ENCODE assay signal across 20 mouse cellular contexts in genomic region chr14:27798184-27798934, GRCm38 (mm10).
A peak's percentile ranks its signal among the peaks of the same experiment; 100 is the strongest.
DNase-seq lines count a peak whose midpoint lies in the region; ATAC-seq and TF ChIP-seq lines count a peak whose summit lies in the region.
"Had no signal": no experiment of that assay in that cellular context is flagged by ENCODE, and none has a peak within 500 bp of the region (broad histone marks: within the 10 kb centered on the region; RNA-seq: fewer than 3 reads in every experiment).

No protein-coding gene starts in this region.

- H3K36me3 ChIP-seq in hindbrain, embryonic 15.5 days = no peaks in the 10 kb centered on the region
- no peaks in the 10 kb centered on the region for H3K36me3 ChIP-seq in hindbrain, embryonic 13.5 days
- H3K36me3 ChIP-seq in heart, embryonic 12.5 days = no peaks in the 10 kb centered on the region
- H3K36me3 ChIP-seq: midbrain, embryonic 12.5 days had no signal

- peak; percentile 32 to 43 for DNase-seq in cerebellum, postnatal 14 days
- peak; percentile 42 for DNase-seq in ZHBTc4 (ENCODE audit: low read depth, low spot score)
- DNase-seq in lung, postnatal 10 days = no peak
- DNase-seq: cerebellum, adult 2 months; embryo, embryonic 11 days; gastrocnemius, adult 2 months; kidney, adult 2 months; kidney, postnatal 36 days; liver; lung, adult 18-20 months; thymus, postnatal 14 days had no signal

- TF ChIP-seq CTCF in olfactory bulb, adult 2 months (IDR thresholded peaks at IDR 0.05; ENCODE audit: insufficient read depth, low read depth, low read length) = no peak

- no peak overlapping the region for H3K4me2 ChIP-seq in hindbrain, embryonic 15.5 days
- no peak overlapping the region for H3K4me2 ChIP-seq in hindbrain, embryonic 13.5 days
- H3K4me2 ChIP-seq in heart, embryonic 12.5 days = no peak overlapping the region
- H3K4me2 ChIP-seq: midbrain, embryonic 12.5 days had no signal

- H3K4me3 ChIP-seq in hindbrain, embryonic 15.5 days = no peak overlapping the region
- no peak overlapping the region for H3K4me3 ChIP-seq in hindbrain, embryonic 13.5 days
- H3K4me3 ChIP-seq in olfactory bulb, adult 2 months (ENCODE audit: insufficient read depth, low read depth, low read length) = no peak overlapping the region
- no peak overlapping the region for H3K4me3 ChIP-seq in heart, embryonic 12.5 days
- H3K4me3 ChIP-seq: gastrocnemius, adult 2 months; midbrain, embryonic 12.5 days had no signal

- H3K27ac ChIP-seq in hindbrain, embryonic 15.5 days (replicated peaks) = peak overlapping the region; percentile 25; the same call in 1 of the 2 replicates
- no peak overlapping the region for H3K27ac ChIP-seq in hindbrain, embryonic 13.5 days
- 0 out of 2 replicates have a peak overlapping the region, but pooled peaks have one; percentile 24 for H3K27ac ChIP-seq in olfactory bulb, adult 2 months (ENCODE audit: insufficient read depth, low read depth, low read length)
- H3K27ac ChIP-seq in heart, embryonic 12.5 days (ENCODE audit: poor library complexity, severe bottlenecking) = no peak overlapping the region
- H3K27ac ChIP-seq: gastrocnemius, adult 2 months; hindbrain, postnatal 0 days; macrophage; midbrain, embryonic 12.5 days had no signal

- H3K27me3 ChIP-seq in hindbrain, embryonic 15.5 days = no peaks in the 10 kb centered on the region
- H3K27me3 ChIP-seq in hindbrain, embryonic 13.5 days = no peaks in the 10 kb centered on the region
- H3K27me3 ChIP-seq in heart, embryonic 12.5 days (replicated peaks) = no peaks in the 10 kb centered on the region
- H3K27me3 ChIP-seq: midbrain, embryonic 12.5 days; Patski had no signal

- 53% methylated on average over 11 of the region's 11 CpGs for WGBS in hindbrain, embryonic 15.5 days
- 67% methylated on average over 11 of the region's 11 CpGs for WGBS in hindbrain, embryonic 13.5 days
- 42% methylated on average over 11 of the region's 11 CpGs for whole genome bisulfite sequencing in olfactory bulb, adult 2 months
- WGBS in heart, embryonic 12.5 days = 78% methylated on average over 11 of the region's 11 CpGs

- ATAC-seq in cerebellum, adult (ENCODE audit: insufficient number of reproducible peaks, low FRiP score, low TSS enrichment) = no peak
- ATAC-seq in hindbrain, embryonic 15.5 days (ENCODE audit: low FRiP score, low read depth) = no peak
- ATAC-seq in hindbrain, embryonic 13.5 days (ENCODE audit: low FRiP score) = no peak
- ATAC-seq in heart, embryonic 12.5 days (ENCODE audit: insufficient number of reproducible peaks, low FRiP score) = no peak
- ATAC-seq: hindbrain, postnatal 0 days; Patski had no signal

- no peaks in the 10 kb centered on the region for H3K9me3 ChIP-seq in hindbrain, embryonic 15.5 days
- H3K9me3 ChIP-seq in hindbrain, embryonic 13.5 days = no peaks in the 10 kb centered on the region
- no peaks in the 10 kb centered on the region for H3K9me3 ChIP-seq in heart, embryonic 12.5 days (replicated peaks)
- H3K9me3 ChIP-seq: midbrain, embryonic 12.5 days had no signal

- peaks cover 5% of the 10 kb centered on the region; the same call in 1 of the 2 replicates for H3K4me1 ChIP-seq in hindbrain, embryonic 15.5 days (replicated peaks)
- H3K4me1 ChIP-seq in hindbrain, embryonic 13.5 days (replicated peaks) = 0 out of 2 replicates have a peak, but pooled peaks cover 9% of the 10 kb centered on the region
- peaks cover 3% of the 10 kb centered on the region for H3K4me1 ChIP-seq in olfactory bulb, adult 2 months (ENCODE audit: control insufficient read depth, insufficient read depth, low read length)
- H3K4me1 ChIP-seq in heart, embryonic 12.5 days (replicated peaks) = peaks cover 15% of the 10 kb centered on the region; the same call in 1 of the 2 replicates

- no peak overlapping the region for H3K9ac ChIP-seq in hindbrain, embryonic 15.5 days
- no peak overlapping the region for H3K9ac ChIP-seq in hindbrain, embryonic 13.5 days
- no peak overlapping the region for H3K9ac ChIP-seq in heart, embryonic 12.5 days
- H3K9ac ChIP-seq: midbrain, embryonic 12.5 days had no signal

- no peak for TF ChIP-seq POLR2A in olfactory bulb, adult 2 months (IDR thresholded peaks at IDR 0.05; ENCODE audit: insufficient read depth, low read depth, low read length)

Comparison
In these comparisons a context has a peak if more than half of its experiments do, and no peak if none do; other contexts are left out.
1. H3K27ac ChIP-seq: peak in hindbrain, embryonic 15.5 days (single experiment) and olfactory bulb, adult 2 months (single experiment); none in hindbrain, embryonic 13.5 days (single experiment) and heart, embryonic 12.5 days (single experiment).